Mouse (Mus musculus) urinary bladder, adult 2 months (tissue): ENCODE measurements around the gene Gm20521. TPM values are rescaled to one million over a fixed set of nuclear protein-coding genes. Genes with fewer than 3 reads are reported as not detected.

Experiments used
- DNase-seq: peaks from one replicate; pipeline ENCODE4 v3.0.0; 2022; ENCODE audit warnings: low spot score
- polyA plus RNA-seq: library from polyadenylated mRNA; depleted of rRNA; stranded (reverse); fragments of >200 nt; gene quantifications from 2 replicates; pipeline ENCODE4 v1.2.3, GENCODE M21; 2012; rRNA removed

Gm20521 gene
- polyA plus RNA-seq, result 0.28 and 0.40 TPM in 2 replicates

DNA sequence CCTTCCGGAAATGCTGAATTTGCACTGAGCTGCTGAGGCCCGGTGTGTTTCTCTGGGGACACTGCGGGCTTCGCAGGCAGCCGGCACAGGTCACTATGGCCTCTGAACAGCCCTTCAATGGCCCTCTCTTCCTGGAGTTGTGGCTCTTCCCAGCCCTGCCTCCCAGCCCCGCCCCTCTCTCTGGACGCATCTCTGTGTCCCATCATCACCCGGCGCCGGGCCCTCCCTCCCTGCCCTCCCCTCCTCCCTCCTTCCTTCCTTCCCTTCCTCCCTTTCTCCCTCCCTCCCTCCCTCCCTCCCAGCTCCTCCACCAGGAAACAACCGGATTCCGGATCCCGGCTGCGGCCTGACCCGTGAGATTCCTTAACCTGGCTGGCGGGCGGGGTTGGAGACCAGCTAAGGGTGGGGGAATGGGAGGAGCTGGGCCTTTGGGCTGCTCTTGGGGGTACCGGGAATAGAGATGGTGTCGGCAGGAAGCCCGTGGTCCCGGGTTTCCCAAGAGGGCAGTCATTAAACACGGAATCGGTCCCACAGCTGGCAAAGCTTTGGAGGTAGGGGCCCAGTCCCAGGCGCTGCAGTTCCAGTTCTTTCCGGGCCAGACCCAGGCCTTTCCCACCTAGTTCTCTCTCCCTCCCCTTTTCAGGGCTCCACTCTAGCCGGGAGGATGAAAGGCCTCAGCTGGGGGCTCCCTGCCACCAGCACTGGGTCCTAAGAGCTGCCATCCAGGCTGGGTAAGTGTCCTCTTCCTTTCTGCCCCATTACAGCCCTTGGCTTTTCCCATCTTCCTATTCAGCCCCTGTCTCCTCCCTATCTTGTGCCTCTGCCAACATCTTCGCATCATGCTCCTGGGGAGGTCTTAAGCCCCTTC, at the start of gene Gm20521, which contains the start of gene Bcl2l2:
Gm20521 (plus strand) TSS at position 288 of the 868 bp plus-strand sequence.
Bcl2l2 (plus strand) TSS at position 224 of the 868 bp plus-strand sequence.
- DNase-seq, result peak; percentile 66

DNA sequence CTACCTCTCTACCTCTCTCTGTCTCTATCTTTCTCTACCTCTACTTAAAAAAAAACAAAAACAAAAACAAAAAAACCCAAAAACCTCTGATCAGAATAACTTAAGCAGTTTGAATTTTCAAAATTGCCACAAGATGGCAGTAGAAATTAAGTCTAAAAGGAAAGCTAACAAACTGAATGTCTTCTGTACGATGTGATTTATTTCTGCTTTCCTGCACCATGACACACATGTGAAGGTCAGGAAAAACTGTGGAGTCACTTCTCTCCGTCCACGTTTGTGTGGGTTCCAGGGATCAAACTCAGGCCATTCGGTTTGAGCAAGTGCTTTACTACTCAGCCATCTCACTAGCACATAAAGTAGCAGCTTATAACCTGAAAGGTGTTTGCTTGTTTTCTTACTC, 39.8 kb upstream of the Gm20521 start:
- no peak for DNase-seq

DNA sequence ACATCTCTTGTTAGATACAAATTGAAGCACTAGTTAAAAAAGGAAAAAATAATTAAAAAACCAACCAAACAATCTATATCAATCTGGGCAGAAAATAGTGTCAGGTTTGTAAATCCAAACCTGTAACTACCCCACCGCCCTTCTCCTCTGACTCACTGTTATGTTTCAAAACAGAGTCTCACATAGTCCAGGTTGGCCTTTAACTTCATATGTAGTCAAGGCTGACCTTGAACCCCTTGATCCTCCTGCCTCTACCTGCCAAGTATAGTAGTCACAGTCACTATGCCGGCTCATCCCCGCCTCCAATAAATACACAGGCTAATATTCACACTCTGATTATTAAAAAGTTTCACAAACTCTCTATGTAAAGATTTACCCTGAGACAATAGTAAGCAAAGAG, 27.5 kb upstream of the Gm20521 start:
- DNase-seq, result no peak

DNA sequence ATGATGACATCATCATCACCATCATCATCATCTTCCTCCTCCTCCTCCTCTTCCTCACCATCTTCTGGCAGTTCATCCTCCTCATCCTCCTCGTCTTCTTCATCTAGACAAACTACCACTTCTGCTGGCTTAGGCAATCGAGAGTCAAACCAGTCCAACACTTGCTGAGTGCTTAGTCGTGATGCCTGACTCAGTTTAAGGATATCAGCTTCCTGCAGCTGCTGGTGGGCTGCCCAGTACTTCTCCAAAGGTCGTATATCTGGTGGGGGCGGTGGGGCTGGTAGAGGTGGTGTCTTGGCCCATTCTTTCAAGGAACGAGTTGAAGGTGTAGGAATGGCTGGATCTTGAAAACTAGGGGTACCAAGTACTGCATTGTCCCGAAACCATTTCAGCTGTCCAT, 26.5 kb upstream of the Gm20521 start:
- no peak for DNase-seq

DNA sequence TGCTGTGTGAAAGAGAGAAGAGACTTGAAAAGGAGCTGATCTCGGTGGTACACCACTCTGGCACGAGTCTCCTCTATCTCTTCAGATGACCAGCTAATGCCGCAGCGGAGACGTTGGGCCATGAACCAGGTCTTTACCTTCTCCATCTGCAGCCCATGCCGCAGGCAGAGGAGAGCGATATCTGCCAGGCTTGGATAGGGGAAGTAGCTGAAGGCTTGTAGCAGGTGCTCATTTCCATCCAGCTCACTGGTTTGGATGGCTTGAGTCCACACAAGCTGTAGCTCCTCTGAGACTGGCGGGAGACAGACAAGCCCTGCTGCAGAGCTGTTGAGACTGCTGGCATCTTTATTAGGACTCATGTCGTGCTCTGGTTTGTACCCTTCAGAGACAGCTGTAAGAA, 25.4 kb upstream of the Gm20521 start:
- DNase-seq, result no peak

DNA sequence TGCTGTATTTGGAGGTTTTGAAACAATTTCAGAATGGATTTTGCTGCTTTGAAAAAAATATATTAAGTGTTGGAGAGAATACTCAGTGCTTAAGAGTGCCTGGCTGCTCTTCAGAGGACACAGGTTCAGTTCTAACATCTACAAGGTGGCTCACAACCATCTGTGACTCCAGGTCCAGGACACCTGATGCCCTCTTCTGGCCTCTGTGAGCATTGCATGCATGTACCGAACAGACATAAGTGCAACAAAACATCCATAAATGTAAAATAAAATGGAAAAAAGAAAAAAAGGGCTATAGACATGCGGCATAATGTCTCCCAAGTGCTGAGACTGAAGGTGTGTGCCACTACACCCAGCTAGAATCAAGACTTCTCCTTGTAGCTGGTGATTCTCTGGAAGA, 22.7 kb upstream of the Gm20521 start:
- no peak for DNase-seq

DNA sequence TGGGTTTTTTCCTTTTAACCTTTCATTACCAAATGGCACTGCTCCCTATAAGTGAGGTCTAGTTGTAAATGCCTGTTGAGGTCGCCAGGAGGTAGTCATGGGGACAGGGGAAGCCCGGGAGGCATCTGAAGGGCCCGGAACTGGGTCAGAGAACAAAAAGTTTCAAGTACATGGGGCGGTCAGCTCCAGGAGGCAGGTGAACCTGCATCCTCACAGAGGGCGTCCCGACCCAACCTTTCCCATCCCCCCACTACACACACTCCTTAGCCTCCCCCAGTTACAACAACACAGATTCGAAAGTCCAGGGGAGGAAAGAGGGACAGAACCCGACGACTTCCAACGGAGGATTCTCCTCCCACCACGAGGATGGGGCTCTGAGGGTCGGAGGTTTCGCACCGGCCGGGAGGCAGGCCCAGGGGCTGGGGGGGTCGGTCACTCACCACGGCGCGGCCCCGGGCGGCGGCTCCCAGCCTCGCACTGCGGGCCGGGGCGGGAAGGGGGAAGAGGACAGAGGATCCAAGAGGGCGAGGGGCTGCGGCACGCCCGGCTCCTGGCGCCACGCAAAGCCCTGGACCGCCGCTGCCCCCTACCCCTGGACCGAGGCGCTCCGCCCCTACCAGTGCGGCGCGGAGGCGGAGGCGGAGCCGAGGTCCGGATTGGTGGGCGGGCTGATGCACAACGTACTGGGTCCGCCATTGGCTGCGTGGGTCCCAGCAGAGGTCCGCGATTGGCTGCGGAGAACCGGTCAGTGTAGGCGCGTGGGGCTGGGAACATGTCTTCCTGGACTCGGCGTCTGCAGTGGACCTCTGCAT, 19.5 kb upstream of the Gm20521 start:
- peak; percentile 80 for DNase-seq

DNA sequence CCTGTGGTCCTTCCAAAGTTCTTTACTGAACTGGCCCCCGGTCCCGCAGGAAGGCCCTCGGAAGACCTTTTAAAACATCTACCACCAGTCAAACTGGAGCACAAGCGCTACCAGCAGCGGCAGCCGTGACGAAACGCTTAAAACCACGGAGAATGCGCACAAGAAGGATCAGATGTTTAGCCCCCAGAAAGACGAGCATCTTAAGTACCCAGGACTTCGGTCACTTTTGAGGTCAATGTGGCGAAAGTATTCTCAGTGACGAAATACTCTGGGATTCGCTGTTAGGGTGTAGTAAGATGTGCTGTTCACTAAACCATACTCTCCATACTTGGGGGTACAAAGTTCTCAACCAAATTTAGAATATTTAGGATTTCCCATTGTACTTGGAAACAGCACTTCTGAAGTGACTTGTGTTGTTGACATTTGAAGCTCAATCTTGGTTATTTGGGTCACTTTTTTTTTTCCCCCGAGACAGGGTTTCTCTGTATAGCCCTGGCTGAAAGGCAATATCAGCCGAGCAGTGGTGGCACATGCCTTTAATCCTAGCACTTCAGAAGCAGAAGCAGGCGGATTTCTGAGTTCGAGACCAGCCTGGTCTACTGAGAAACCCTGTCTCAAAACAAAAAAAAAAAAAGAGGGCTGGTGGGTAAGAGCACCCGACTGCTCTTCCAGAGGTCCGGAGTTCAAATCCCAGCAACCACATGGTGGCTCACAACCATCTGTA, 18.8 kb upstream of the Gm20521 start:
- no peak for DNase-seq

DNA sequence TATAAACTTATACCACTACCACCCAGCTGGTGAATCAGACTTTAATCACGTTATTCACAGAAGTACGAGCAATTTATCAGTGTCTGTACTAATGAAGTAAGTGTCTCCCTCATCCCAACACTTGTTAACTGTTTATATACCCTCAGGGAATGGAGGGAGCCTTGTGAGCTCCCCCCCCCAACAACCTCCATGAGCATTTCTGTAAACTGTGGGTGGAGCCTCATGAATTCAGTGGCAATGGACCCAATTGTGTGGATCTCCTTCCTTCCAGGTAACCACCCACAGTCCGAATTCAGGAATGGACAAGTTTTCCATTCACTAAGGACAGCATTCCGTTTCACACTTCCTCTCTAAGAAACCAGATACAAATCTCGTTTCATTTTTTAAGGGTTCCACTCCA, 17.6 kb upstream of the Gm20521 start:
- DNase-seq, result no peak

DNA sequence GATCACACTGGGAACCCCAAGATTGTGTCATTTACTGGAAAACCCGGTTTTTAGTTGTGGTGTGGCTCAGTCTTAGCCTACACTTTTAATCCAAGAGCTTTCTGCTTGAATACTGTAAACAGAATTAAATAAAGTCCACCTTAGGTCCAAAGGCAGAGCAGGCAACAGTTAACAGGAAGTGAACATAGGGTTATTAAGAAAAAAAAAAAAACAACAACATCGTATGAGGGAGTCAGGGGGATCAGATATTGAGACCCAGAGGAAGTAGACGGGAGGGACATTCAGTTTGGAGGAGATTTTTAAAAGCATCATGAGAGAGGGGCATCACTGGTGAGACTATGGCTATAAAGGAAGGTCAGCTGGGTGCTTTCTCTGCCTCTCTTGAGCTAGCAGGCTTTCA, 17.0 kb upstream of the Gm20521 start:
- DNase-seq, result no peak

DNA sequence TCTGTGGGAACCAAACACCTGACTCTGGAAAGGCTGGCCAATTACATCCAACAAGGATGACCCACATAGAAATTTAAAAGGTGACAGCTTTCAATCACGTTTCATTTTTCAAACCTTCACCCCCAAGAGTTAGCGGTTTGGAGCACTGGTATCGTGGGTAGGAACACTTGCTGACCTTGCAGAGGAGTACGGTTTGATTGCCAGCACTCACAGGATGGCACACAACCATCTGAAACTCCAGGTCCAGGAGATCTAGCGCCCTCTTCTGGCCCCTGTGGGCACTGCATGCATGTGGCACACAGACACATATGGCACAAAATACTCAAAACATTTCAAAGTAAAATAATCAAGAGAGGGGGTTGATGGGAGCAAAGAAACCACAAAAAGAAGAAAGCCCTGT, 16.3 kb upstream of the Gm20521 start:
- no peak for DNase-seq

DNA sequence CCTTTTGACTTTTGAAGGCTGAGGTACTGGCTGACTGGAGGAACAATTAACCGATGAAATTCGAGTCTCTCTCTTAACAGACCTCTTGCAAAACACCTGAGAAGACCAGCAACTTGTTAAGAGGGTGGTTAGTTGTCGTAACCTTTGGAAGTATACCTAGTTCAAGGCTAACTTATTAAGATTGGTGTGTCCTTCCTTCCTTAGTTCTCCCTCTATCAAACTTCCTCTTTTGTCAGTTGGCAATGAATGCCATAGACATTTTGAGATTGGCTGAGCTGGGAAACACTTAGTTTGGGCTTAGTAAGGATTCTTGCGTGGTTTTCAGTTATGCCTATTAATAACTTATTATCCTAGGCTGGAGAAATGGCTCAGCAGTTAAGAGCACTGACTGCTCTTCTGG, 15.2 kb upstream of the Gm20521 start:
- DNase-seq, result no peak

DNA sequence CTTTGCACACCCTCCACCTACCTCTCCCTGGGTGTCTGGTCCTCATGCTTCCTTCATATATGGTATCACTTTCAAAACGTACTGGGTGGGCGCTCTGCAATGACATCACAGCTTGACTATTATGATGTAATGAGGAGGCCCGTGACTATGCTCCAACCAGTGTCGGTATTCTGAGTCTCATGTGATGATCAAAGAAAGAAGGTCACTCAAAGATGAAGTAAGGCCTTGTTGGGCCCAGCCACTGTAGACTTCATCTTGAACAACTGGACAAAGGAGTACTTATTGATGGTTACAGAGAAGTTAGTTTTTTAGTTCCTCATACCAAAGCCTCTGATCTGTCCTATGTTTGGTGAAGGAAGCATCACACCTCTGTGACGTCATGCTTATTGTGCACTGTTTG, 12.4 kb upstream of the Gm20521 start, which contains the start of gene Homez:
Homez (minus strand) TSS at position 101 of the 400 bp plus-strand sequence.
- DNase-seq, result no peak

DNA sequence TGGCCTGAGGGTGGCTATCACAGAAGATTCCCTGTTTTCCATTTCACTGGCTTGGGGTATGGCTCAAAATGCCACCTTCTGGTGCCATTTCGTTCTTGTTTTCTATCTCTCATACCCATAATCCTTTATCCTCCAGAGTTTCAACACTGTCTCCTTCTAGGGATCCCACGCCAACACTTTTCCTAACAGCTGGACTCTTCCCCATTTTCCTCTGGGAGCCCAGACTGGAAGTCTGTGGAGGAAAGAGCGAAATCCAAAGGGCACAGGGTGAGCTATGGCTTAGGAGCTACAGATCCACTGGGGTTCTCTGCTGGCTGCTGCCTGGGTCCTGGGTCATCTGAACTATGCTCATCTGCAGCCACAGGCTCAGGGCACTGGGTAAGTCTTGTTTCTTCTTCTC, 9.1 kb upstream of the Gm20521 start:
- DNase-seq, result no peak

DNA sequence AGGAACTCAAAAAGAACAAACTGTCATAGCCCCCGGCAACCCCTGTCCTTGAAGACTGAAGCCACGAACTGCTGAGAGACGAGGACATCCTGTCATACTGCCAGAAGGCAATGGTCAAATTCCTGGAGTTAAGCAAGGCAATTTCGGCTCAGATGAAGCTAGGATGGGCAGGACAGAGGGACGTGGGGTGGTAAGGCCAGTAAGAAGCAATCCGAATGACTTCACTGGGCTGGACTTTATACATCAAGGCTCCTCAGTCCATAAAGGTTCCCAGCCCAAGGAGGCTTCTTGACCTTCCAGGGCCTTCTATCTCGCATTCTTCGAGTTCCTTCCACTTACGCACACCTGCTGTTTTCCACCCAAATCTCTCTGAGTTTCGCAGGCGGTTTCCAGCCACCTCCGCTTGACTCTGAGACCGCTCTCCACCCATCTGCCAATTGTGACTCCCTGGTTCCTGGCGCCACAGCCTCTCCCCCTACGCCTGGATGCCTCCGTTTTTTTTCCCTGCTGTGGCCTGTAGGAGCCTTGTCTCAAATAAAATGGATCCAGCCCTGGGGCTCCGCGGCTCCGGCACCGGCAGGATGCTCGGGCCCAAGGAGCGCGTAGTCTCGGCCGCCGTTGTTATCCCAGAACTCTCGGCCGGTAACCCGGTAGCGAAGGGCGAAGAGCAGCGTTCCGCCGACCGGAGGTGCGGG, 7.2 kb upstream of the Gm20521 start:
- no peak for DNase-seq

DNA sequence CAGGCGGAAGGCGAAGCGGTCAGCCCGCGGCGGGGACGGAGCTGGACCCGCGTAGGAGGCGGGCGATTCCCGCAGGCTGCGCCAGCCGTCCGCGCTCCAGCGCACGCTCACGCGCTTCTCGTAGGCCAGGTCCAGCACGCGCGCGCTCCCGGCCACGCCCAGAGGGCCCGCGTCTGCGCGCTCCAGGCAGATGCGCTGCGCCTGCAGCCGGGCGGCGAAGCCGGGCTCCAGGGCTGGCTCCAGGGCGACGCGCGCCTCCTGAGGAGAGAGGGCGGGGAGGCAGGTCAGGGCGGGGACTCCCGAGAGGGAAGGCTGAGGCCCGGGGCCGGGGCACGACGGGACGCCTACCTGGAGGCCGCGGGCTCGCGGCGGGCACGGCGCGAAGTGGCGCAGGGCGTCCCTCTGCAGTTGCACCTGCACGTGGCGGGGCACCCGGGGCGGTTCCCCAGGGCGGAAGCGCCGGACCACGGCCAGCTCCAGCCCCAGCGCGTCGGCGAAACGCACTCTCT, 6.6 kb upstream of the Gm20521 start:
- DNase-seq, result peak; percentile 87

DNA sequence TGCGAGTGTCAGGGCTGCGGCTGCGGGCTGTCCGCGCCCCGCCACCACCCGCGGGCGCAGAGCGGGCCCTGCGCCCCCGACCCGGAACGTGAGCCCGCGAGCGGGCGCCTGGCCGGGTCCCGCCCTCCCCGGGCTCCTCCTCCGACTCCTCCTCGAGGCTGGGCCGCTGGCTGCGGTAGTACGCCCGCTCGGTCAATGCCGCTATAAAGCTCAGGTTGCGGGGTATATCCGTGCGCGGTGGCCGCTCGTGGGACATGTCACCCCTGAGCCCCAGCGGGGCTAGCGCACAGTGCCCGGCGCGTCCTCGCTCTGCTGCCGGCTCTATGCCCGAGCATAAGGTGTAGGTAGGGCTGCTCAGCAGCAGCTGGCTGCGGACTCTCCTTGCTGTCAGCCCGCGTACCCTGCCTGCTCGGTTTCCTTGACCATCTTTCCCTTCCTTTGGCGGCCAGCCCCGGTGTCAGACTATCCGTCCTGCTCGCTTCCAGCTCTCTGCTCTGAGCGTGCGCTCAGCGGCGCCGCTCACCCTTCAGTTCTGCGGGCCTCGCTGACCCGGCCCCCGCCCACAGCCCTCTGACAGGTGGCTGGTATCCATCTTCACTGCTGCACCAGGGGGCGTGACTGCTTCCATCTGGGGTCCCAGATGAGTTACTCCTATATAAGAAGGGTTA, 6.1 kb upstream of the Gm20521 start, which contains the start of gene Ppp1r3e:
Ppp1r3e (minus strand) TSS at position 503 of the 668 bp plus-strand sequence.
- peak; percentile 74 for DNase-seq

DNA sequence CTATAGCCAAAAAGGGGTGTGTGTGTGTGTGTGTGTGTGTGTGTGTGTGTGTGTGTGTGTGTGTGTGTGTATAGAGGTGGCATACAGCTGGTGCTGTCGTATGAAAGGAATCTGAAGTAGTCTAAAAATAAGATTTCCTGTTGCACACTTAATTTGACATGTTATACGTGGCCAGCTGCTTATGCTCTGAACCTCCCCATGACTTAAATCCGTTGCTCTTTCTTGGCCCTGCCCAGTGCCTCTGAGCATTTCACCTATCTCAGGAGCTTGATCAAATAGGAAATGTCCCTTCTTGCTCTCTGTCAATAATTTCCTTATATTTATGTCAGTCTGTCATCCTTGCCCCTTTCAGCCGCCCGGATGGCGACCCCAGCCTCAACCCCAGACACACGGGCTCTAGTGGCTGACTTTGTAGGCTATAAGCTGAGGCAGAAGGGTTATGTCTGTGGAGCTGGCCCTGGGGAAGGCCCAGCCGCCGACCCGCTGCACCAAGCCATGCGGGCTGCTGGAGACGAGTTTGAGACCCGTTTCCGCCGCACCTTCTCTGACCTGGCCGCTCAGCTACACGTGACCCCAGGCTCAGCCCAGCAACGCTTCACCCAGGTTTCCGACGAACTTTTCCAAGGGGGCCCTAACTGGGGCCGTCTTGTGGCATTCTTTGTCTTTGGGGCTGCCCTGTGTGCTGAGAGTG, 926 bp downstream of the Gm20521 start:
- DNase-seq, result no peak

DNA sequence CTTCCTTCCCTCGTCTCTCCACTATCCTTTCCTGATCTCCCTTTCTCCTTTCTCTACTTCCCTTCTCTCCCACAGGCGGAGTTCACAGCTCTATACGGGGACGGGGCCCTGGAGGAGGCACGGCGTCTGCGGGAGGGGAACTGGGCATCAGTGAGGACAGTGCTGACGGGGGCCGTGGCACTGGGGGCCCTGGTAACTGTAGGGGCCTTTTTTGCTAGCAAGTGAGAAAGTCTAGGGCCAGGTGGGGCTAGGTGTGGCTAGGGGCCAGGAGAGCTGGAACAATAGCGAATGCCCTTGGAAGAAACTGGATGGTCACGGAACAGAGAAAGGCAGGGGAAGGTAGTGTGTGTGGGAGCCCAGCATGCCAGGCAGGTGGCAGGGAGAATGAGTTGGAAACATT, 2.1 kb downstream of the Gm20521 start:
- no peak for DNase-seq

DNA sequence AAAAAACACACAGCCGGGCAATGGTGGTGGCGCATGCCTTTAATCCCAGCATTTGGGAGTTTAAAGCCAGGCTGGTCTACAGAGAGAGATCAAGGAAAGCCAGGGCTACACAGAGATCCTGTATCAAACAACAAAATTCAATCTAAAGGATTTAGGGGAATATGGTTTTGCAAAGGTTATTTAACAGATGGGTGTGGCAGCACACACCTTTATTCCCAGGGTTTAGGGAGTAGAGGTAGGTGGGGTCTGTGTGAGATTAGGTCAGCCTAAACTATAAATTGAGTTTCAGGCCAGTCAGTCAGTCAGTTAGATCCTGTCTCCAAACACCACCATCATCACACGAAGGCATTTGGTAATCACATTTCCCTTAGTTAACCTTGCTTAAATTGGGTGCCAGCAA, 9.0 kb downstream of the Gm20521 start, which contains the start of gene Pabpn1:
Pabpn1 (plus strand) TSS at position 301 of the 400 bp plus-strand sequence.
- no peak for DNase-seq
